Mouse (Mus musculus): ENCODE measurements around the gene Wdr76.
"Not testable (repeated sequence)": the region's sequence is repeated elsewhere in the genome, so short reads cannot be mapped to it uniquely, and the experiment has no call there.

DNA sequence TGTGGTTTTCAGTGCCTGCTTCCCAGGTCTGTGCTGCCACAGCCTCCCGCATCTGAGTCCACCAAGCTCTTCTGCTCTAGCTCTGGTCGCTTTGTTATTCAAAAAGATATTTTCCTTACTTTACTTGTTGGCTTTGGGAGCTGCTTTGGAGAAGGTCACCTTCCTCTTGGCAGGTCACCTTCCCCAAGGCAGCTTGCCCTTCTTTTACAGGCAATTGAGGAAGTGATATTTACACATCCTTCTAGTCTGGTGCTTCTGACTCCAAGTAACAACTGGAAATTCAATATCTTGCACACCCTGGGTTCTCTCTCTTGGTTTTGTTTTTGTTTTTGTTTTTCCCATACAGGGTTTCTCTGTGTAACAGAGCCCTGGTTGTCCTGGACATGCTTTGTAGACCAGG, 22.1 kb upstream of the Wdr76 start:
- not testable (repeated sequence) for TF ChIP-seq CTCF (IDR thresholded peaks at IDR 0.05; ENCODE audit: extremely low read depth, insufficient read depth, insufficient read length, insufficient replicate concordance); POLR2A (IDR thresholded peaks at IDR 0.05; ENCODE audit: low read depth, low read length)
